Mouse (Mus musculus) megakaryocyte, embryonic 14.5 days (primary cell): Measurements from ENCODE around the gene Laptm5. TPM values are rescaled to one million over a fixed set of nuclear protein-coding genes. Genes with fewer than 3 reads are reported as not detected.
A peak's percentile ranks its signal among the peaks of the same experiment; 100 is the strongest.

ENCODE experiments used
- H3K27me3 ChIP-seq: replicated peaks from 2 replicates; pipeline ENCODE3; 2012; ENCODE audit warnings: inconsistent platforms
- H3K36me3 ChIP-seq: replicated peaks from 2 replicates; pipeline ENCODE3; 2012; ENCODE audit warnings: low read length, inconsistent platforms, mixed read lengths
- H3K4me1 ChIP-seq: 2 replicates; pipeline ENCODE4 v1.6.1; 2012; ENCODE audit warnings: inconsistent platforms
- H3K4me3 ChIP-seq: replicated peaks from 2 replicates; pipeline ENCODE3; 2012; ENCODE audit warnings: moderate library complexity, mild to moderate bottlenecking, inconsistent platforms
- H3K9me3 ChIP-seq: 2 replicates; pipeline ENCODE4 v1.6.1; 2012; ENCODE audit warnings: inconsistent platforms
- FLI1 ChIP-seq: IDR thresholded peaks from 2 replicates; pipeline ENCODE4 v1.6.1; 2012; ENCODE audit warnings: low read length, inconsistent platforms, mixed read lengths
- GATA1 ChIP-seq: IDR thresholded peaks from 3 replicates; pipeline ENCODE4 v1.6.1; 2012; ENCODE audit warnings: mixed read lengths, low read length, inconsistent platforms, borderline replicate concordance
- polyA plus RNA-seq: library from polyadenylated mRNA; stranded (reverse); fragments of >175 nt; gene quantifications from 2 replicates; pipeline ENCODE4 v1.2.3, GENCODE M21; 2012; ENCODE audit warnings: low replicate concordance; ENCODE audit not compliant: insufficient read depth

Gene Laptm5
- 2,077 and 24,581 TPM in 2 replicates for polyA plus RNA-seq

DNA sequence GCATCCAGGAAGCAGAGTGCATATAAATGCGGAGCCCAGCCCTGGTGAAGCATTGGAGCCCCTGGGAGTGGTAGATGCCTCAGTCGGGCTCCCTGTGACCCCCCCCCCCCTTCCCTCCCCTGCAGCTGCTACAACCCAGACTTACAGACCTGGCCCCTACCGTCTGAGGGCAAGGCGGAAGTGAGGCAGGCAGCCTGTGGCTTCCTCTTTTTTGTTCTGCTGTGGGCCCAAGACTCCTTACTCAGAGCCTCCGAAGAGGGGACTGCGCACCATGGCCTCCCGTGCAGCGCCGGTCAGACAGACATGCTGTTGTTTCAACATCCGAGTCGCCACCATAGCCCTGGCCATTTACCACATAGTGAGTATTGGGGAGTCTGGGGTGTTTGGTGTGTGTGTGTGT lies at the start of gene Laptm5:
Gene Laptm5 (plus strand): TSS at position 49 of the 400 bp plus-strand sequence.
- Histone ChIP-seq H3K4me1 (peaks cover 82% of the 10 kb centered on the region), H3K27me3 (no peaks in the 10 kb centered on the region), H3K9me3 (no peaks in the 10 kb centered on the region), H3K4me3 (peak within 1 kb of the TSS; percentile 97), H3K36me3 (peaks cover 43% of the 10 kb centered on the region)
- no peak for TF ChIP-seq GATA1
- no peak for TF ChIP-seq FLI1

GRCm38 (mm10) chr4:130865460-130865859 lies 47.5 kb upstream of the Laptm5 start:
- peaks cover 7% of the 10 kb centered on the region; the same call in 1 of the 2 replicates for H3K9me3 ChIP-seq
- no peak for TF ChIP-seq GATA1
- no peak for TF ChIP-seq FLI1
- H3K27me3 ChIP-seq = peaks cover 86% of the 10 kb centered on the region
- H3K4me3 ChIP-seq = no peak overlapping the region
- no peaks in the 10 kb centered on the region for H3K36me3 ChIP-seq
- no peaks in the 10 kb centered on the region; the same call in 1 of the 2 replicates for H3K4me1 ChIP-seq

- TF ChIP-seq FLI1 (no peak), GATA1 (no peak)
- Histone ChIP-seq H3K4me3 (no peak overlapping the region), H3K4me1 (no peaks in the 10 kb centered on the region; the same call in 1 of the 2 replicates), H3K27me3 (peaks cover 81% of the 10 kb centered on the region), H3K36me3 (no peaks in the 10 kb centered on the region), H3K9me3 (peaks cover 7% of the 10 kb centered on the region; the same call in 1 of the 2 replicates)
Measured at GRCm38 (mm10) chr4:130865901-130866371, 47.0 kb upstream of the Laptm5 start.

DNA sequence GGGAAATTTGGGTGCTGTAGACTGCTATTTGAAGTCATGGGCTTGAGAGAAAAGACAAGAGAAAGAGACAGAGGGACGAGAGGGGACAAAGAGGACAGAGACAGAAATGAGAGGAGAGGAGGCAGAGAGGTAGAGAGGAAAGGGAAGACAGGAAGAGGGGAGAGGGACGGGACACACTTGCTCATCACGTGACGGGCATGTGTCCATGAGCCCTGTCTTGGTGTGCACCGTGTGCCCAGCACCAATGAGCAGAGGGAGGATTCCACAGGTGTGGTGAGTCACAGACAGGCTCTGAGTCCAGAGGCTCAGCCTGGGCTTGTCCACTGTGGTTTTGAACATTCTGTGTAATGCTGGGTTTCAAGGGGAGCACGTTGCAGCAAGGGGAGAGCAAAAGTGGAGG lies 45.0 kb upstream of the Laptm5 start:
- H3K36me3 ChIP-seq = no peaks in the 10 kb centered on the region
- H3K4me3 ChIP-seq = no peak overlapping the region
- no peaks in the 10 kb centered on the region; the same call in 1 of the 2 replicates for H3K4me1 ChIP-seq
- H3K27me3 ChIP-seq = peaks cover 76% of the 10 kb centered on the region
- peaks cover 10% of the 10 kb centered on the region; the same call in 1 of the 2 replicates for H3K9me3 ChIP-seq
- TF ChIP-seq GATA1 (no peak), FLI1 (no peak)

DNA sequence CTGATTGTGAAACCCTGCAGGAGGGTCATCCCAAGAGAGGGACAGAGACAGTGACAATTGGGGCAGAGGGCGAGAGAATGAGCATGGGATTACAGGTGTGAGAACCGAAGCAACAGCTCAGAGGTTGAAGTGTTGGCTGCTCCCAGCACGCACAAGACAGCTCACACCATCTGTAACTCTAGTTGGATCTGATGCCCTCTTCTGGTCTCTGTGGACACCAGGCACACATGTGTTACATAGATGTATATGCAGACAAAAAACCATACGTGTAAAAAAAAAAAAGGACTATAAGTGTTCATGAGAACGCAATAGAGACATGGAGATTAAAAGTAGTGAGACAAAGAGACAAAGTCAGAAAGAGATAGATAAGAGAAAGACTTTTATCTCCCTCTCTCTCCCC lies 44.1 kb upstream of the Laptm5 start:
- Histone ChIP-seq H3K4me3 (no peak overlapping the region), H3K4me1 (no peaks in the 10 kb centered on the region; the same call in 1 of the 2 replicates), H3K9me3 (peaks cover 12% of the 10 kb centered on the region), H3K27me3 (peaks cover 72% of the 10 kb centered on the region), H3K36me3 (no peaks in the 10 kb centered on the region)
- TF ChIP-seq FLI1 (no peak), GATA1 (no peak)

- Histone ChIP-seq H3K27me3 (peaks cover 72% of the 10 kb centered on the region), H3K4me1 (no peaks in the 10 kb centered on the region; the same call in 1 of the 2 replicates), H3K4me3 (no peak overlapping the region), H3K9me3 (peaks cover 8% of the 10 kb centered on the region), H3K36me3 (no peaks in the 10 kb centered on the region)
- TF ChIP-seq FLI1 (no peak), GATA1 (no peak)
Measured at GRCm38 (mm10) chr4:130872414-130872813, 40.5 kb upstream of the Laptm5 start.

DNA sequence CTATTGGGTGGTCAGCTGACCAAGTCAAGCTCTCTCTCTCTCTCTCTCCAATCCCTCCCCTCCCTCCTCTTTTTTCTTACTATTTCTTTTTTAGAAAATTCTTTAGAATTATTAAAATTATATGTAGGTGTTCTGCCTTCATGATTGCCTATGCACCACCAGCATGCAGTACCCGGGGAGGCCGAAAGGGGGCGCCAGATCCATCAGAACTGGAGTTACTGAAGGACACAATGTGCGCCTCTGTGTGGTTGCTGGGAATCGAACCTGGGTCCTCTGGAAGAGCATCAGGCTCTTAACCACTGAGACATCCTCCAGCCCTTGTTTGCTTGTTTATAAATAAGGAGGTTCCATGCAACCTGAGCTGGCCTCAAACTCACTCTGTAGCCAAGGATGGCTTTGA lies 39.5 kb upstream of the Laptm5 start:
- no peak overlapping the region for H3K4me3 ChIP-seq
- peaks cover 3% of the 10 kb centered on the region; the same call in 1 of the 2 replicates for H3K4me1 ChIP-seq

DNA sequence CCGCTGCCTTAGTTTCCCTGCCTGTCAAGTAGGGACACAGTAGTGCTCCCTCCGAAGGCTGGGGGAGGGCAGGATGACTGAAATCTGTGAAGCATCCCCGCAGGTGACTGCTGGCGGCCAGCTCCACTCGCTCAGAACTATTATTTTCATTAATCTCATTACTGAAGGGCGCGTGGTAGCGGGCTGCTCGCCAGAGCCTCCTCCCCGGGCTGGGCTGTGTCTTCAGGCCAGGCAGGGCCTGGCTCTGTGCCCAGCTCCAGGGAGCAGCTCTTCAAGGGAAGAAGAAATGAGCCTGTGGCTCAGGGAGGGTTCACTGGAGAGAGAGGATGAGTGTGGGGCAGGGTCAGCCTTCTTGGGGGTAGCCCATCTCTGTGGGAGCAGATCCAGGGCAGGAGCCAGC lies 38.3 kb upstream of the Laptm5 start:
- Histone ChIP-seq H3K4me1 (peaks cover 10% of the 10 kb centered on the region), H3K9me3 (peaks cover 8% of the 10 kb centered on the region), H3K36me3 (no peaks in the 10 kb centered on the region), H3K4me3 (no peak overlapping the region), H3K27me3 (peaks cover 68% of the 10 kb centered on the region)
- TF ChIP-seq FLI1 (no peak), GATA1 (no peak)

More for the DNA sequence above, 39.5 kb upstream of the Laptm5 start:
- no peaks in the 10 kb centered on the region for H3K36me3 ChIP-seq
- TF ChIP-seq GATA1 (no peak), FLI1 (no peak)
- peaks cover 8% of the 10 kb centered on the region for H3K9me3 ChIP-seq
- H3K27me3 ChIP-seq = peaks cover 69% of the 10 kb centered on the region

- Histone ChIP-seq H3K4me3 (no peak overlapping the region), H3K27me3 (peaks cover 73% of the 10 kb centered on the region), H3K4me1 (peaks cover 10% of the 10 kb centered on the region), H3K9me3 (peaks cover 8% of the 10 kb centered on the region), H3K36me3 (no peaks in the 10 kb centered on the region)
- TF ChIP-seq FLI1 (no peak), GATA1 (no peak)
Measured at GRCm38 (mm10) chr4:130876016-130876726, 36.8 kb upstream of the Laptm5 start.
